Mouse (Mus musculus) liver, adult (tissue): ENCODE results near the gene Taf12.

Experiments
- GATA4 ChIP-seq: IDR thresholded peaks from 2 replicates; pipeline ENCODE4 v1.6.1; 2014; ENCODE audit warnings: mild to moderate bottlenecking, low read length; ENCODE audit not compliant: insufficient replicate concordance

The Taf12 gene

DNA sequence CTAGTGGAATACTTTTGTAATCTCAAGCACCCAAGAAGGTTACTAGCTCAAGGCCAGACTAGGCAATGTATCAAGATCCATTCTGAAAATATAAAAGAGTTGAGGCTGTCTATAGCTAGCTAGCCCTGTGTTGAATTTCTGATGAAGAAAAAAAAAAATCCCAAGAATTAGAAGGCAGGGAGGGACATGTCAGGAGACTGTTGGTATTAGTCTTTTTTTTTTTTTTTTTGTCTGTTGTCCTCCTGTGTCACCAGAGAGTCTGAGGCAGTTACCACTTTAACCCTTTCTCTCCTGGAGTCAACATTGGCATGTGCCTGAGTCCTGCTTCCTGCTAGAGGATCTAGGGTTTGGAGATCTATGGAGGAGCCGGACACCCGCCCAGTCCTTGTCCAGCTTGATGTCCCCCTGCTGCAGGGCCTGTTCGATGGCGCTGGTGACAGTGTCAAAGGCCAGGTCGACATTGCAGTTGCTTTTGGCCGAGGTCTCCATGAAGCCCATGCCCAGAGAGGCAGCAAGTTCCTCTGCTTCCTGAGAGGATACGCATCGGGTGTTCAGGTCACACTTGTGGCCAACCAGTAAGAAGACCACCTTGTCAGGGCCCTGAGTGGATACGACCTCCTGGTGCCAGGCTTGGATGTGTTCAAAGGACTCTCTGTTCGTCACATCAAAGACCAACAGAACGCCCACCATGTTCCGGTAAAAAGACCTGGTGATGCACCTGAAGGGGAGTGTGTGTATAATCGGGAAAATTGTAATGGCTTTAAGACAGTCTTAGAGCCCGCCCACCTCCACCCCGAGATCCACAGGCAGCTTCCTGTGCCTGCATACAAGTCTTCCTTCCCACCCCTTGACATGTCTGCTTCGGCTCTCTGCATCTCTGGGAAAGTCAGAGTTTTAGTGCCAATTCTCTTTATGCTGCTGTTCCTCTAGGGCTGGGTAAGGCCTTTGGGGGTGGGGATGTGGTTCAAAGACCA is 28.1 kb downstream of the Taf12 start:
- TF ChIP-seq GATA4 = no peak

DNA sequence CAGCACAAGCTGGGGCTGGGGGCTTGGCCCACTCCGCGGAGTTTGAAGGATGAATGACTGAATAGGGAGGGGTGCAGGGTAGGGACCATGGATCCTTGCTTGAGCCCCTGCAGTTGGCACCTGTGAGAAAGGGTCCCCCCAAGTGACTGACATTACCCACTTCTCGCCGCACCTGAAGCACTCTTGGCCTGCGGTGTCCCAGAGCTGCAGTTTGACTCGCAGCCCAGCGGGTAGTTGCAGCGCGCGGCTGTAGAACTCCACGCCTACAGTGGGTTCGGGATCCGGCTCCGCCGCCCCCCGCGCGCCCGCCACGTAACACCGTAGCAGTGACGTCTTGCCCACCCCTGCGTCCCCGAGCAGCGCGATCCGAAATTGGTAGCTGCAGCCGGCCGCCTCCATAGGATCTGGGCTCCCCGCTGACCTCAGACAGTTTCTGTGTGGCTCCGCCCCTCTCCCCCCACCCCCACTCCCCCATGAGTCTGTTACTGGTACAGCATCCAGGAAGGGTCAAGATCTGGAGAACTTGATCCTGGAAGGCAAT is 28.8 kb downstream of the Taf12 start, which contains the start of gene Rab42:
Rab42 (minus strand) TSS at position 447 of the 541 bp plus-strand sequence.
- no peak for TF ChIP-seq GATA4

DNA sequence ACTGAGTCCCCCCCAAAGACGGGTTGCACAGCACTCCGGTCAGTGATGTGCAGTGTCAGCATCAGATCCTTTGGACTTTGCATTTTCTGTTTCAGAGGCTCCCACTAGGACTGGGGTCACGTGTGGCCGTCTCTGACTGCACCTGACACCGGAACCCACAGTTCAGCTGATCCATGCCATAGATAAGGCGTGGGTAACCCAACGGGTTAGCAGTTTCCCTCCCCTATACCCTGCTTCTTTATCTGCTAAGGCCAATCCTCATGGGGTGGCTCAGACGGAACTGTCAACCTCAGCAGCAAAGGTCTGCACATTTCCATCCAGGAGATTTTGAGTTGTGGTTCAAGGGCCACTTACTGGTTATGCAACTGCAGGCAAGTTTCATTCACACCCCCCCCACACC is 31.1 kb downstream of the Taf12 start:
- no peak for TF ChIP-seq GATA4

DNA sequence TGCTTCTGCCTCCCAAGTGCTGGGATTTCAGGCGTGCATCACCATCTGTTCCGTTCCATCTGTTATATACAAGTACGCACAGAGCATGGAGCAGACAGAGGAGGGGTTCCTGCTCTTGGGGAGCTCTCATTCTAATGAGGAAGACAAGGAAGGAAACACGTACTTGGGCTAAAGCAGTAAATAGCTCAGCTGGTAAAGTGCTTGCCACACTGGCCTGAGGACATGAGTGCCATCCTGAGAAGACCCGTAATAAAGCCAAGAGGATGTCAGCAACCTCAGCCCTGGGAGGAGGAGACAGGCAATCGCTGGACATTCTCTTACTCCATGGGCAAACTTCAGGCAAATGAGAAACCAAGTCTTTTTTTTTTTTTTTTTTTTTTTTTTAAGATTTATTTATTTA is 31.8 kb downstream of the Taf12 start:
- TF ChIP-seq GATA4 = no peak

DNA sequence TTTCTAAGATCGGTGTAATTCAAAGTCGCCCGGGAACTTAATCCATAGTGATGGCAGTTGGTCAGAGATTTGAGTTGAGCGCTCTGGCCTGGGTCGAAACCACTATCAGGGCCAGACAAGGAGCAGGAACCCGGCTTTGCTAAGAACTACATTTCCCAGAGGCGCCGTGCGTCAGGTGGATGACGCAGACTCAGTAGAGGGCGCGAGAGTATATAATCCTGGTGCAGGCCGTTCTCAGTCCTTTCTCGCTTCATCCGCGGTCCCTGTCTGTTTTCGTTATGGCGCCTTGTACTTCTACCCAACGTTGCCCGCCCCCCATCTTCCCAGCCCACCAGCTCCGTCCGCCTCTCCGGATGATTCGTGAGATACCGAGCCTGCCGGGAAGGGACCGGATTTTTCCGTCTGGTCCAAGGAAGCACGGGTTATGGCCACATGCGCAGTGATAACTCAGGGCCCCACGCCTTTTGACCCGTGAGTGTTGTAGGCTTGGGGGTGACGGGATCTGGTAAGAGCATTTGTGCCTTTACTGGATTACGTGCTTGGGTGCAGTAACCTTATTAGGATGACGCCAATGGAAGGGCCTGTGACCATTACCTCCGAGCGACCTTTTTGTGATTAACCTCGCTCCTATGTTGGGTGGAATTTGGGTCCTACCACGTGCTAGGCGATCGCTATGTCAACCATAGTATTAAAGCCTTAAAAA is 34.4 kb downstream of the Taf12 start:
- TF ChIP-seq GATA4 = peak; percentile 71; the same call in 1 of the 2 replicates

DNA sequence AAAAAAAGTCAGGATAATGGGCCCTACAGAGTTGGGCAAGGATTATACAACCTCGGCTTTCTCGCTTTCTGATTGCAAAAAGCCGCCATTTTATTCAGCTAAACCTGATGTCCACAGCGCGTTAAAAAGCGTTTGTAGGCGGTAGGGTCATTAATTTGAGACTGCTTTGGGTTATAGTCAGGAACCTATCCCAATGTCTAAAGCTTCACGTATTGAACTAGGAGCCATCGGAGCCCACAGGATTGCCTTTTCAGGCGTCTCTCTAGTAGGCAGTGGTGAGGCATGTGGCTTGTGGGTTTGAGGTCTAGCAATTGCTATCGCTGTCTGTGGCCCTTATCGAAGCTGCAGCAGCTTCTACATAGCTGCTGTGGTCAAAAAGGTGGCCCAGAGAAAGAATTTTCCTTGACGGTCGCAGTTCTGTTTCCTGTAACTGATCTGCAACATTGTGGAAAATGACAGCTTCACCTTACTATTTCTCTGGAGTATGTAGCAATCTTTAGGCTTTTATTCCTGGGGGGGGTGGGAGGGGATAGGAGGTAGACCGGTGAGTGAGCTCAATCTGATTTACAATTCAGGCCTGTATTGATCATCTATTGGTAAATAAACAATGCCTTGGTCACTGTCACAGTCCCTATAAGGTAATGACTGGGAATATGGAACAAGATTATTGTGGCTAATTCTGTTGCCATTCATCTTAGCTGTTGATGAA is 35.1 kb downstream of the Taf12 start:
- no peak for TF ChIP-seq GATA4

DNA sequence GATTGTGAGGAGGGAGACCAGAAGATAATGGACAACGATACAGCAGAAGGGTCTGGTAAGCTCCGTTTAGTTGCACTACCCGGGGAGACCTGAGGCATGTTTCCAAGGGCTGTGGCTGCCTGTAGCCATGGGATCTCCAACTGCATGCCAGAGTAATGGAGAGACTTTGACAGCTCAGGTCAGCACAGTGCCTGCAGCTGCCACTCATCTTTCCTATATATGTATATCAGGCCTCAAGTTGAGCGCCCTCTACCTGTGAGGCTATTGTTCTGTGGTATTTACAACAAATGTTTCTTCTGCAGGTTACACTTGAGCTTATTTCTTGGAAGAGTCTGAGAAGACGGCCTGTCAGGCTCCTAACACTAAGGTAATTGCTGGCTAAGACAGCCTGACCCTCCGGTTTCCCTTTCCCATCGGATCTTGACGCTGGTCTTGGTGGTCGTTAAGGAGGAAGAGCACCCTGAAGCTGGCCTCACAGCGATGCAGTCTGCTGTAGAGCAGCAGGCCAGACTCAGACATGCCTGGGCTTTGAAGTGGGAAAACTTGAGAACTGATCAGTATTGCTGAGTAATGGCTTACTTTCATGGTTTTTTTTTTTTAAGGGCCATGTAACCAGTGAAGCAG is 35.8 kb downstream of the Taf12 start:
- TF ChIP-seq GATA4 = no peak

DNA sequence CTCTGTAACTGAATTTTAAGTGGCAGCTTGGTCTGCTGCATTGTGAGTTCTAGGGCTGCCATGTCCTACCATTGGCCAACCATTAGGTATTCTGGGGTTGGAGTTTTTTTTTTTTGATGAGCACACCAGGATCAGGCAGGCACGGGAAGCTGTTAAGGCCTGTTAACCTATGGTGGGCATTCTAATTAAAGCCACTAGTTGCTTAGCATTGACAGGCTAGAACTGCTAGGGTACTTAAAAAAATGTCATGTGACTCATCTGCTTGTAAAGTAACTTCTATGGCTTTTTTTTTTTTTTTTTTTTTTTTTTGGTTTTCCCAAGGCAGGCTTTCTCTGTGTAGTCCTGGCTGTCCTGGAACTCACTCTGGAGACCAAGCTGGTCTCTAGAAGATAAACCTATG is 37.0 kb downstream of the Taf12 start:
- no peak for TF ChIP-seq GATA4

DNA sequence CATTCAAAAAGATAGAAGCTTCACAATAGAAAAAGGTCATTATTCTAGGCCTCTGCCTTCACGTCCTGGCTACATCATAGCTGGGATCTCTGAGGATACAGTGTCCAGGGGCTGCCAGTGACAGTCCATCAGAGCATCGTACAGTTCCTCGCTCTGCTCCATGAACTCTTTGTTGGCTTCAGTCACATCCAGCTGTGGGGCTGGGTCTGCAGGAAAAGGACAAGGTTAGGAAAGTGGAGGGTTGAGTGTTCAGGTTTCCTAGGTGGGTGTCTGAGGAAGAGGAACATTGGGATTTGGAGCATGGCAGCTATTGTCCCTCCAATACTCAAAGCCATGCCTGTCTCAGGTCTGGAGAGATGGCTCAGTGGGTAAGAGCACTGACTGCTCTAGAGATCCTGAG is 37.6 kb downstream of the Taf12 start:
- TF ChIP-seq GATA4 = no peak

DNA sequence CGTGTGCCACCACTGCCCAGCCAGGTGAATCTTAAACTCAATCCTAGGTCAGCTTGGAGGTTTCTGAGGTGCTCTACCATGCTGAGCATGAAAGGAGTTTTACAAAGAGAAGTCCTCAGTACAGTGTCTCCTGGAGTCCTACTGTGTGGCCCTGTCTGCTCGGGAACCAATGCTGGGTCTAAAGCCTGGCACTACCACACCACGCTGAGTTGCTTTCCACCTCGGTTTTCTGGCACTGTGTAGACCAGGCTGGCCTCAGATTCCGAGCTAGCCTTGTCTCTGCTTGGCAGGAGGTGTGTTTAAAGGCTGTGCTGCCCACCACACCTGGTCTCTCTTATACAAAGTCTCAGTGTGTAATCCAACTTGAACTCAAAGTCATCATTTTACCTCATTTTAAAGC is 38.5 kb downstream of the Taf12 start:
- no peak for TF ChIP-seq GATA4

DNA sequence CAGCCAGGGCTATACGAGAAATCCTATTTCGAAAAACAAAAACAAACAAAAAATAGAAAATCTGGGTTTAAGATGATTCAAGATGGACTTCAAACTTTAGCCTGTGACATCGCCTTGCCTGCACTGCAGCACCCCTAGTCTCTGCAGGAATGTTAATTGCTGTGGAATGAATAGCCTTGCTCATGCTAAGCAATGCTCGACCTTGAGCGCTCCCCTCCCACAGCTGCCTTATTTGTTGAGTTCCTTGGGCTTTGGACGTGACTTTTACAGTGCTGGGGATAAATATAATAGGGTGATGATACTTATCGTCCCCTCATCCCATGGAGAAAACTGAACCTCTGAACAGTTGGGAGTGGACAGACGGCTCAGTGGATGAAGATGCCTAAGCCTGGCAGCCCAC is 41.5 kb downstream of the Taf12 start:
- TF ChIP-seq GATA4 = no peak

DNA sequence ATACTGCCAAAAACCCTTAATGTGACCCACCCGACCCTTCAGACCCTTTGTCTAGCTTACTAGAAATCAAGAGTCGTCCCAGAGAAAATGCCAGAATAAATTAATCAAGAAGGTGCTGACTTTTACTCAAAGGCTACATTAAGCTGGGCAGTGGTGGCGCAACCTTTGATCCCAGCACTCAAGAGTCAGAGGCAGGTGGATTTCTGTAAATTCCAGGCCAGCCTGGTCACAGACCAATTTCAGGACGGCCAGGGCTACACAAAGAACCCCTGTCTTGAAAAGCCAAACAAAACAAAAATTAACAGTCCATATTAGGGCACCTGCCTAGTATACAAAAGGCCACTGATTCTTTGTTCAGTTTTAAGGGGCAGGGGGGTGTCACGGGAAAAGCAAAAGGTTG is 52.3 kb downstream of the Taf12 start:
- TF ChIP-seq GATA4 = no peak

DNA sequence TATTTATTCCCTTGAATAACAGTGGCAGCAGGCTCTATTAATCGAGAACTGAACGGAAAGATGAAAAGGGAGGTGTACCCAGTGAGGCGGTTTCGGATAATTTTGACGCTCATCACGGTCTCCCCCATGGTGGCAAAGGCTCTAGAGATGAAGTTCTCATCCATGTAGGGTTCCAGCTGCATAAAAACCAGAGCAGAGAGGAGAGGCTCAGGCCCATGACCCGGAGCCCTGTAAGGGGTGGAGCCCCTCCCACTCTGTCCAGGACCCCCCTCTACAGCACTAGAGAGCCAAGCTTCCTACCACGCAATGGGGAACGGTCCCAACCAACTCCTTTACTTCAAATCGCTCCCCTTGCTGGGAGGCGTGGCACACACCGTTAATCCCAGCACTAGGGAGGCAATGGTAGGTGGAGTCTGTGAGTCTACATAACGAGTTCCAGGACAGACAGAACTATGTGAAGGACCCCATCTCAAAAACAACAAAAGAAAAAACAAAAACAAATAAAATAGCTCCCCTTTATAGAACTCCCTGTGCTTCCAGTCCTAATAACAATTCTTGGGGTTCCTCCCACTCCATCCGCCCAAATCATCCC is 54.3 kb downstream of the Taf12 start:
- TF ChIP-seq GATA4 = no peak

DNA sequence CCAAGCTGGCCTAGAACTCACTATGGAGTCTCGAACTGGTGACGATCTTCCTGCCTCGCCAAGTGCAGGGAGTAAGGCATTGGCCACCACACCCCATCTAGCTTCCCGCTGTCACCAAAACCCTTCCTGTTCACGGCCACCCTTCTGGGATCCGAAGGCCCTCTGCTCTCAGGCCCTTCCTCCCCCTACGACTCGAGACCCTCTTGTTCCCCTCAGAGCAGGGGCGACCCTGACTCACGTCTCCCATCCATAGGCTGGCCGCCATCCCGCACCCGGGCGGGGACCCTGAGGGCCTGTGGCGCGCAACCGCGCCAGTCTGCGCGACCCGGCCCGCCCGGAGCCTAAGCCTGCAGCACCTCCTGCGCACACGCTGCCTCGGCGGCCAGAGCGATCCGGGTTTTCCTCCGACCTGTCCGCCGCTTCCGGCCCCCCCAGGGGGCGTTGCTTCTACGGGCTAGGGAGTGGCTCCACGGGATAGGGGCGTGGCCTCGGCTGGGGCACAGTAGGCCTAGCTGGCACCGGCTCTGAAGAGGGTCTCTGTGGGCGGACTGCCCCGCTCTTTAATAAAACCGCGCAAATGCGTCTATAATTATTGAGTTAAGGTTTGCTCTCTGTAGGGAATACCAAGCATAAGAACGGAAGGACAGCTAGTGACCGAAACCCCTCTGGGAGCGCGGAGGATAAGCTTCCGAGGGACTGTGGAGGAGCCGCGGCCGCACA is 55.1 kb downstream of the Taf12 start, which contains the start of gene Trnau1ap:
Trnau1ap (minus strand) TSS at position 424 of the 720 bp plus-strand sequence.
- peak; percentile 14; the same call in 1 of the 2 replicates for TF ChIP-seq GATA4

DNA sequence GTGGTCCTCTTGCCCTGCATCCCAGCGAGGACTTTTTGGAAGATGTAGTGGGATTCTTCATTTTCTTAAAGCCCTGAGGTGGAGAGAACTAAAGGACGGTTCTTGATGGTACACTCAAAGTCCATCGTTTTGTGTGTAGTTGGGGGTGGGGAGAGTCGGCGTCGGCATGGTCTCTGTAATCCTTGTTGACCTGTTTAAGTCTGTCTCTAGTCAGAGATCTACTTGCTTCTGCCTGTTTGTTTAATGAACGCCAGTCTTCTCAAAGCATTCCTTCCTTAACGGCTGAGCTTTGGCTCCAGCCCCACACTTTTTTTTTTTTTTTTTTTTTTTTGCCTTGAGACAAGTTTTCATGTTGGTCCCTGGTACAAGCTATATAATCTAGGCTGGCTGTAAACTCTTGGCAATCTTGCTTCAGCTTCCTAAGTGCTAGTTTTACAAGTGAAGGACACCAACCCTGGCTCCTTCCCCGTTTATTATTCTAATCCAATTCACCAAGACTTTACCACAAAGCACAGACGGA is 55.7 kb downstream of the Taf12 start:
- TF ChIP-seq GATA4 = no peak
